Mouse (Mus musculus) thymus, postnatal 14 days (tissue): ENCODE results near the gene Itga8.

Experiments
- DNase-seq: peaks from one replicate; pipeline ENCODE4 v3.0.0; 2021

Gene Itga8

DNA sequence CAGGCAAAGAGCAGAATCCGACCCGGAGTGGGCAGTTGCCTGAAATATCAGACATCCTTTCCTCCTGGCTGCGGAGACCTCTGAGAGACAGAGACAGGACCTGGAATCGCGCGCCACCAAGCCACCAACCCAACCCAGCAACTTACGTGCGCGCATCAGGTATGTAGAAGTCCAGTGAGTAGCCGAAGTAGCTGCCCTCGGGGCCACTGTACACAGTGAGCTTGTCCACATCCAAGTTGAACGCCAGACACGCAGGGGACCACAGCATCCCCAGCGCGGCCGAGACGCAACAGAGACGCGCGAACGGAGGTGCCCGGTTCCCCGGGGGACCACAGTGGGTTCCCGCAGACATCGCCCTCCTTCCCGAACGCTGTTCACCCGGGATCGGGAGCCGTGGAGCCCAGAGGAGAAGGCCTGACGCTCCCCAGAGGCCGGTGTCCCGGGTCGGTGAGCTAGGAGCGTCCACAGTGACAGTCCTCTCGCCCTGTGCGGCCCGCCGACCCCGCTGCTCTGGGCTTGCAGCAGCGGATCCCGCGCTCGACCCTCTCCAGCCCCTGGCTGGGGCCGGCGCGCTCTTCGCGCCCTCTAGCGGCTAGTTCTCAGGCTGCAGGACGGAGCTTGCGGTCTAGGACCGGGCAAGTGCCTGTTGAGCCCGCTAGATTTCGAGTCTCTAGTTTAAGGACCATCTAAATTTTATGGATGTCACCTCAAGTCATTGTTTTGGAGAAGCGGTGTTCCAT is at the start of gene Itga8:
TSS of gene Itga8 (minus strand) at position 492 of the 740 bp plus-strand sequence.
- peak; percentile 76 for DNase-seq

DNA sequence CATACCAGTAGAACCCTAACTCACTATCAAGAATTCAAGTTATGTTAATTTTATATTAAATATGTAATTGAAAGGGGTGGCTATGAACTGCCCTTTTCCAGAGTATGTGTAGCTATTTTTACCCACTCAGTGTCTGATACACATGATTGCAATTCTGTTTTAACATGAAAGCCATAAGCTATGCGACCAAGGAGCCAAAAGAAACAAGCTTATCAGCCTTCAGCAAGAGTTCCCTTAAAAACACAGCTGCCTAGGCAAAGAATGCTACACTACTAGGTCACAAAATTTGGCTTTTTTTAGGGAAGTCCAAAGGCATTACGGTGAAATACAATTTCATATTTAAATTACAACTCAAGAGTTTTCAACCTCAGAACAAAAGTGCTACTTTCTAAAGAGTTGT is 47.2 kb upstream of the Itga8 start:
- no peak for DNase-seq

DNA sequence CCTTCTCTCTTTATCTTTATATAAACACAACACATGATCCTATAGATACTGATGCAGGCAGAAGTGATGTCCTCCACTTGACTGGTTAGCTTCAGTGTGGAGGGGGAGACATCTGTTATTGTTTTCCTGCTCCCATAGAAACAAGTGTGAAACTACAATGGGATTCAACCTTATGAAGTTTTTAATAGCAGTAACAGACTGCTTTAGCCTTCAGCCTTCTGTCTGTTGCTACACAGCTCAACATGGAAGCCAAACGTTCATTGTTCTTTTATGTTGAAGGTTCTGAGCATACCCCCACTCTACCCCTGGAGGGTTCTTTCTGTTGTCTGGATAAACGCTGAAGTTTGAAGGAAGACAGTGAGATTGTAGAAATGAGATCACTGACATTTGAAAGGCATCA is 30.2 kb upstream of the Itga8 start:
- no peak for DNase-seq

- no peak for DNase-seq
Measured at GRCm38 (mm10) chr2:12329620-12330019, 27.9 kb upstream of the Itga8 start.

GRCm38 (mm10) chr2:12329068-12329407 is 27.3 kb upstream of the Itga8 start:
- no peak for DNase-seq

GRCm38 (mm10) chr2:12328355-12329067 is 26.8 kb upstream of the Itga8 start:
- no peak for DNase-seq

GRCm38 (mm10) chr2:12327691-12328354 is 26.1 kb upstream of the Itga8 start:
- no peak for DNase-seq

GRCm38 (mm10) chr2:12327216-12327615 is 25.5 kb upstream of the Itga8 start:
- DNase-seq = peak; percentile 79

DNA sequence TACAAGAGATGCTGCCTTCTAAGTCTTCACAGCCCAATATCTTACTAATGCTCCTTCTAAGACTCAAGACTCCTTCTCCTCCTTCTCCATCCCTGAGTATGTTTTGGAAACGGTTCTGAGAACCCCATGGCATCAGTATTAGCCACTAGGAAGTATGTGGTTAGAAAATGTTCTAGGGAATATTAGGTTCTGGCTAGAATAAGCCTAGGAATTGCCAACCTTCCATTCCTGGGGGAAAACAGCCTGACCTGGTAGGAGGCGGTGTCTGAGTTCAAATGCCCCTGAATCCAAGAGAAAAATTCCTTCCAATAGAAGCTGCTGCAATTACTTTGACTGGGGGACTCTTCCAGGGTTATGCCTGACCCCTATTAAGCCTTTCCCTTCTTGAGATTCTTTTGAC is 24.1 kb upstream of the Itga8 start:
- no peak for DNase-seq

- DNase-seq = no peak
Measured at GRCm38 (mm10) chr2:12325417-12325816, 23.7 kb upstream of the Itga8 start.

DNA sequence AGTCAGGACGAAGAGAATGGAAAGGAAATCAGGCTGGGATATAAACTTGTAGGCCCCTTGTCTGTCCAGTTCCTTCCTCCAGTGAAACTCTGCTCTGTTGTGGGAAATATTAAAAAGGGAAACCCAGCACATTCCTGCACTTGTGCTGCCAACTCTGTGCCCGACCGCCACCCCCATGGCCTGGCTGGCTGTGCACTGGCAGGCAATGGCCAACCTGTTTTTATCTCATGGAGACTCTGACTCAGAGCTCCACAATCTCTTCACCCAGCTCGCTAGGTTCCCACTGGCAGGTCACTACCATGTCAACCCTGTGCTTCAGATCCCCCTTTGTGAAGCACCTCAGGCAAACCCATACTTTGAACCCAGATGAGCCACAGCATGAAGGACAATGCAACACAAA is 19.2 kb upstream of the Itga8 start:
- no peak for DNase-seq

DNA sequence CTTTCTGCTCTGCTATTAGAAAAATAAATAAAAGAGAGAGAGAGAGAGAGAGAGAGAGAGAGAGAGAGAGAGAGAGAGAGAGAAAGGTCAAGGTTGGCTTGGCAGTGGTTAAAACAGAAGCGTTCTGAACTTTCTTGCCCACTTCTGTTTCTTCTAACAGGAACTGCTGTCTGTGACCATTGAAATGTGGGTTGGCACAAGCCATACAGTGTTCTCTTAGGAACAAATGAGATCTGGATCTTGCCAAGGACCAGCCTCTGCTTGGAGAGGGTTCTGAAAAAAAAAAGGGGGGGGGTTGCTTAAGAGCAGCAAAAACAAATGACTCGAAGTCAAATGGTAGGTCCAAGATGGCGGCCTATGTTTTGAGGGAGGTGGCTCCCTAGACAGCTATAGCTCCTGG is 17.0 kb upstream of the Itga8 start:
- no peak for DNase-seq

- DNase-seq = no peak
Measured at GRCm38 (mm10) chr2:12318036-12318435, 16.3 kb upstream of the Itga8 start.

- no peak for DNase-seq
Measured at GRCm38 (mm10) chr2:12317343-12317742, 15.6 kb upstream of the Itga8 start.

DNA sequence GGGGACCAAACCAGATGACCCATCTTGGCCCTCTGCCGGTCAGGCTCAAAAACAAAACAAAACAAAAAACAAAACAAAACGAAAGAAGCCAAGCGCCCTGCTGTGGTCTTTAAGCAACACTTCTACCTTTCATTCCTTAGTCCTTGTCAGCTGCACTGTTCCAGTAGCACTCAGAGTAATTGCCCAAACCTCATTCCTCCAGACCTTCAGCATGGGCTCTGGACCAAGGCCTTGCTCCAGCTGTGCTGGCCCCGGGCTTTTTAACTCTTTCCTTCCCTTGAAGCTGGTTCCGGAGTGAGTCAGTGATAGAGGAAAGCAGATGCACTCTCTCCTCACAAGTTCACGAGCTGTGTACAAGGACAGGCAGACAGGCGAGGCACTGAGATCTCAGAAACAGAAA is 14.6 kb upstream of the Itga8 start:
- no peak for DNase-seq

- DNase-seq = no peak
Measured at GRCm38 (mm10) chr2:12314028-12314427, 12.3 kb upstream of the Itga8 start.

- no peak for DNase-seq
Measured at GRCm38 (mm10) chr2:12308466-12308865, 6.7 kb upstream of the Itga8 start.

- DNase-seq = no peak
Measured at GRCm38 (mm10) chr2:12307311-12307710, 5.6 kb upstream of the Itga8 start.

DNA sequence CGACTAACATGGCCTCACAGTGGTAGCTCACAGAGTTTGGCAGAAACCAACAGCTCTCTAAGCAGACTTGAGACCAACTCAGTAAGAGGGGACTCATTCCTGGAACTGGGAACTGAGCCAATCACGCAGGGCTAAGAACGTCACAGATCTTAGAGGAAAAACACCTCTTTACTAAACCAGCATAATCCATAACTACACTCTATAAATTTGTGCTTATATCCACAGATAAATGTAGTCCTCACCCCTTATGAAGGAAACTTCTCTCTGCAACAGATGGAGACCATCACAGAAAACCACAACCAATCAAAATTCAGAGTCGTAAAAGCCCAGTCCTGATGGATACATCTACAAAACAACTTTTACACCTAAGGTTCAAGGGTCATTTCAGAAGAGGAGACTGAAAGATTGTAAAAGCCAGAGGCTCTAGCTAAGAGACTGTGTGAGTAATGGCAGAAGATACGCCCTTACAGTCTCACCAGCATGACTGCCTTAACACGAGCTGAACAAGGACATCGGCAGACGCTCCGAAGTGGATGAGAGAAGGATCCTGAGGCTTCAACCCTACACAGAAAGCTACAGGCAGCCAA is 3.4 kb upstream of the Itga8 start:
- no peak for DNase-seq

DNA sequence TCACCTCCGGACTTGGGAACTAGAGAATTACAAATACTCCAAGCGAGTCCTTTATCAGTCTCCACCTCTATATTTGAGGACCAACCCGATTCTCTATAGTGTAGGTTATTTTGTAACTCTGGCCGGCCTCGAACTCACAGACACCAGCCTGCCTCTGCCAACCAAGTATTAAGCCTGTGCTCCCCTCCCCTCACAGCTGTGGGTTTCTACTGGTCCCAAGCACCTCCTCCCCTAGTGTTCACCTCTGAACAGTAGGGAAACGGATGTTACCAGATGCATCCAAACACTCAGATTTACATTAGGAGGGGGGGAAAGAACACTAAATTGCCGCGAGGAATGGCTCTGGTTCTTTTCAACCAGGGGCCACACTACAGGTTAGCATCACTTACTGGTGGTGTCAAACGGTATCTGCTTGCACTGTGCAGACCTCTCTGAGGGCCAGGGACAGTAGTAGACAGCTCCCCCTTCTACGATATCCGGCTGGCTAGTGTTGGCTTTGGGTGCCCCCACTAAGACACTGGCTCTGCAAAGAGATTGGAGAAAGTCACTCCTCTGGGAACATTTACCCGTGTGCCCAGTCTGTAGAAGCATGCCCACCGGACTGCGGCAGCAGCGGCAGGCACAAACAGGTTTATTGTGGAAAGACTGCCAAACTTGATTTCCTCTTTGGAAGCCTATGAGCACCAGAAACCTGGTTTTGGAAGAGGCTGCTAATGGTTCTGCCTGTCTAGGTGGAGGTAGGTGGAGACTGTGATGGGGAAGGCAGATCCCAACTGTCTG is 1.1 kb downstream of the Itga8 start:
- DNase-seq = no peak

DNA sequence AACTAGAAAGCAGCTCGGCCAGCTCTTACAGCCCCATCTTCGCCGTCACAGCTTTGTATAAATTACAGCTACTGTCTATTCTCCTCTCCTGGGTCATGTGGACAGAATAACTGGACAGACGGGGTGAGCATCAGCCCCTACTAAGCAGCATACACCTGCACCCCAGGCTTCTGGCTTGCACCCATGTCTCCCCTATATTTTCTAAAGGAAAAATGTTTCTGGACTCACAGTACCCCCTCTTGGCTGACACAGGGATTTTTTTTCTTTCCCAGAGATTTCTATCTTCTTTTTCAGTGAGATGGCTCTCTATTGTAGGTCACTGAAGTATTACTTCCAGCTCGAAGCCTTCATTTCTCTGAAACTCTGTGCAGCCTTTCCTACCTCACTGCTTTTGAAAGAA is 4.4 kb downstream of the Itga8 start:
- DNase-seq = no peak

DNA sequence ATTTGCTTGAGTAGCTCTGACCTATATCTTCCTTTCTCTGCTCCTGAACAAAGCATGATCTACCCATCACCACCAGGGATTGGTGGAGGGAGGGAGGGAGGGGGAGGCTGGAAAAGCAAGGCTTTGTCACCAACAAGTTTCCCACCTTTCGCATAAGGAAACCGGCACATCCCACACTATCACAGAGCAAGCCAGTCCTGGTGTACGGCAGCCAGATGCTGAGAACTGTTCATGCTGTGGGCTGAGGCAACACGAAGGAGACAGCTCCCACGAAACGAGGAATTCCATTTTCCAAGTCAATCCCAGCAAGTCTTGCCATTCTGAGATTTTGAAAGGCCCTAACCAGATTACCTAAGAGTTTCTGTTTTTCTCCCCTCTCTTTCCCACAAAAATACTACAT is 6.6 kb downstream of the Itga8 start:
- no peak for DNase-seq

GRCm38 (mm10) chr2:12294060-12294459 is 7.7 kb downstream of the Itga8 start:
- DNase-seq = no peak
